Mouse (Mus musculus): ENCODE results near the gene Rnf115.

The Rnf115 gene

DNA sequence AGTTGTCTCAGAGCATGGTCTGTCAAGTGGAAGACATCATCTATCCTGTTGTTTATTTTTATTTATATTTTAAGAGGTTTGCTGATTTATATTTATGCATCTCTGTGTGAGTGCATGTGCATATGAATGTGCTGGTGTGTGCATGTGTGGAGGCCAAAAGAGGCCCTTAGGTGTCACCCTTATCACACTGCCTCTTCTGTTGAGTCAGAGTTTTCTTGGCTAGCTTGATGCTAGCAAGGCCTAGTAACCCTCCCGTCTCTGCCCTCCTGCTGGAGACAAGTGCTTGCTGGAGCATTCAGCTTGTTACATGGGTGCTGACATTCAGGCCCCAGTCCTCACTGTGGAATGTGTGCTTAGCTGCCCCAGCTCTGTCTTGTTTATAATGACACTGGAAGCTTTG lies 45.5 kb downstream of the Rnf115 start:
- no peak for DNase-seq (ENCODE audit: extremely low spot score, low spot score)

DNA sequence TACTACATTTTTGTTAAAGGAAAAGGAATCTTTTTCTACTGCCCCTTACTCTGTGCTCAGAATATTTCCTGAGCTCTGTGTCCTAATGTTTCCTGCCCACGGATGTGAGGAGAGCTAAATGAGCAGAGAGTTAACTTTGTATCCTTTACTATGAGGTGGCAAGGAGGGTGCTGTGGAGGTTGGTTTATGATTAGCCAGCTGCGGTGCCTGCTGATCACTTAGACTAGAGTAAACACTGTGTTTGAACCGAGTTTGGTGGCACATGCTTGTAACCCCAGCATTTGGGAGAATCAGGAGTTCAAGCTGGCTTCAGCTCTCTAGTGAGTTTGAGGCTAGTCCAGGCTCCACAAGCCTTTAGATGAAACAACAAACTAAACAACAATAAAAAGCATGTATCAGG lies 49.7 kb downstream of the Rnf115 start:
- no peak for DNase-seq (ENCODE audit: extremely low spot score, low spot score)

DNA sequence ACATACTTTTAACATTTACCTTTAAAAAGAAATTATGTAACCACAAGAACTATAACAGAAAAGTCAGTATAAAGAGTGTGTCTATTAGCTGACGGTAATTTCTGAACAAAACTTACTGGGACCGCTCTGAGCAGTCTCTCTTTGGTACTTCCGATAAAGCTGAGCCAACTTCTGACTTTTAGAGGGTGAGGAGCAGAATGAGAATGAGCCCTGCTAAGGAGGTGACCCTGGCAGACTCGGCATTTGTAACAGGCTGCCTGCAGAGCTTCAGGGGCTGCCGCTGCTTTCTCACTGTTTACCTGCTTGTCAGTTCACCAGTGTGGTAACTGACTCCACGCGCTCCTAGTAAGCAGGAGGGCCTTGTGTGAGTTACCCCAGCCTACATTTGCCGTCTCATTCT lies 54.8 kb downstream of the Rnf115 start:
- DNase-seq (ENCODE audit: extremely low spot score, low spot score), result no peak

DNA sequence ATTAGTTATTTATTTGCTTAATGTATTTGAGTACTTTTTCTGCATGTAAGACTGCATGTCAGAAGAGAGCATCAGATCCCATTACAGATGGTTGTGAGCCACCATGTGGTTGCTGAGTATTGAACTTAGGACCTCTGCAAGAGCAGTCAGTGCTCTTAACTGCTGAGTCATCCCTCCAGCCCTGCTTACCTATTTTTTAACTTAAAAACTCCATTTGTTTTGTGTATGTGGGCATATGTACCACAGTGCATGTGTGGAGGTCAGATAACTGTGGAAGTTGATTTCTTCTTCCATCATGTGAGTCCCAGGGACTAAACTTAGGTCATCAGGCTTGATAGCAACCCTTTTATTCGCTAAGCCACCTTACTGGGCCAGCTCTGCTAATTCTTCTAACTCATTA lies 60.3 kb downstream of the Rnf115 start:
- no peak for DNase-seq (ENCODE audit: extremely low spot score, low spot score)

DNA sequence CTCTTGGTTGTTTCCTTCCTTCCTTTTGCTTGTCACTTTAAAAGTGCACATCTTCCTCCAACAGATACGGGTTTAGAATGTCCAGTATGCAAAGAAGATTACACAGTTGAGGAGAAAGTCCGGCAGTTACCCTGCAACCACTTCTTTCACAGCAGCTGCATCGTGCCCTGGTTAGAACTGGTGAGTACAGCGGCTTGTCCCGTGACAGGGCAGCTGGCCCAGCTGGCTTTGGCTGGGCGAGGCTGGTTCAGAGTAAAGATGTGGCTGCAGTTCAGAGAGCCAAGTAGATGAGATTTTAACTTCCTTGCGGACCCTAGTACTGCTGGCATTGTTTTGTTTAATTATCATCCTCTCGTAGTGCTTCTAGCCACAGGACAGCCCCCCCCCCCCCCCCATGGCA lies 61.0 kb downstream of the Rnf115 start:
- DNase-seq (ENCODE audit: extremely low spot score, low spot score), result no peak

DNA sequence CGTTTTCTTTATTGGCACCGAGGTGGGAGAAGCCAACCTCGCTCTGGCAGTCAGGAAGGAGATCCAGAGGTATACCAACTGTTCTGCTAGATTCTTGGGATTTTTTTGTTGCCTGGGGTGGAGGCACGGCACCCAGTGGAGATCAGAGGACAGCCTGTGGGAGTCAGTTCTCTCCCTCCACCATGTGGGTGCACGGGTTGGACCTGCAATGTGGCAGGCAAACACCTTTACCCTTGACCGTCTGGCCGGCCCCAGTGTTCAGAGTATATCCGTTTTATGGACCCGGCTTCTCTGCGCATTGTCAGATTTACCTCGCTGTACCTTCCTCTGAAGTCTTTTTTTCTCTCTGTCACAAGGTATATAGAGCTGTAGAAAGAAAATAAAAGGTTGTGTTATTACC lies 72.8 kb downstream of the Rnf115 start:
- no peak for DNase-seq (ENCODE audit: extremely low spot score, low spot score)

DNA sequence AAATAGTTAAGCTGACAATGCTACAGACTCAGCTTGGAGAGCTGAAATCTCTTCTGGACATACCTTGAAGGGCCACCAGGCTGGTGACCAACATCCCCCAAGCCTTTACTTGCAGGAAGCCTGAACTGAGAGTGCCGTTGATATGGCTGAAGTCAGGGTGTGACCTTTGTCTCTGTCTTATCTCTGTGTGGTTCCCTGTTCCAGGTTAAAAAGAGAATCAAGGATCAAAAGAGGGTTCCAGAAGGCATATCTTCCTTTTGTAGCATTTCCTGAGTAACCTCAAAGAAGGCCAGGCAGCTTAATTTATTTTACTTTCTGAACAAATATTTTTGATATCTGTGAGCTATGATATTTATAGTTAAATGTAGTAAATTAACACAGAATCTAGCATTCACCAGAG lies 74.8 kb downstream of the Rnf115 start:
- no peak for DNase-seq (ENCODE audit: extremely low spot score, low spot score)

DNA sequence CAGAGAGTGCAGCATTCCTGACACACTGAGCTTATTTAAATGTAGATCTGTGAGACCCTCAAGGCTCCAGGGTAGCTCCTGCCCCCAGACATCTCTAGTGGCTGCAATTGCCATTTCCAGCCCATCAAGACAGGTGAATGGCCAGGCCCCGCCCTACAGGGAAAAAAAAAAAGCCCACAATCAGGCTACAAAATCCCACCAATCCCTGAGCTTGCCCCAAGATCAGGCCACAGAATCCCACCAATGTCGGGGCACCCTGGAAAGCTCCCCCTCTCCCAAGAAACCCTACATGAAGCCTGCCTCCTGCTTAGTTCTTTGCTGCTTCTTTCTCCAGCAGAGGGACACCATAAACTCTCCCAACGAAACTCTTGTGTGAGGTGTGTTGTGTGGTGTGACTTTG lies 80.7 kb downstream of the Rnf115 start:
- DNase-seq (ENCODE audit: extremely low spot score, low spot score), result no peak

DNA sequence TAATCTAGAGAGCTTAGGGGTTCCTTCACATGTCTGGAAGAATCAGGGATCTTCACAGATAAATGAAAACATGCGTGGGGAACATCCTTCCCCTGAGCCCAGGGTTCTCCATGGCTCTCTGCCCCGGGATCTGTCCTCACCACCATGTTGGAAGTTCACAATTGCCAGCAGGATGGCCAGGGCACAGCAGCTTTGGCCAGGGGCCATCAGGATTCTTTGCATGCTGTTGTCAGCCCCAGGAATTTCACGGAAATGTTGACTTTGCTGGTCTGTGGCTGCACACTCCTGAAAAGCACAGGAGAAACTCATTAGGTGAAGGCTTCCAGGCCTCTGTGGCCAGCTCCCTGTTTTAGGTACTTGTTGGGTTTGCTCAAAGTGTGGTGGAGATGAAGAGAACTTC lies 81.2 kb downstream of the Rnf115 start:
- DNase-seq (ENCODE audit: extremely low spot score, low spot score), result no peak

DNA sequence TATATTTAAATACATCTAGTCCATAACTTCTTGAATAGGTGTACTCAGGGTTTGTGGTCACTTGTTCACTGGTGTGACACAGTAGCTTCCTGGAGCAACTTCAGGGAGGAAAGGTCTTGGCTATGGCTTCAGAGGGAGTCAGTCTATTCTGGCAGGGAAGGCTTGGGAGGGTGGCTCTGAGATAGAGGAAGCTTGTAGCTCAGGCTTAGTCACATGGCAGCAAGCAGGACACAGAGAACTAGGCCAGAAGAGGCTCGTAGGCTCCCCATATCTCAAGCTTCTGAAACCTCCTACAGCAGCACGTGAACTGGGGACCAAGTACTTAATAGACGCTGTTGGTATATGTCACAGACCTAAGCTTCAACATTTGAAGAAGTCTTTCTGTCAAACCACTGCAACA lies 83.8 kb downstream of the Rnf115 start:
- no peak for DNase-seq (ENCODE audit: extremely low spot score, low spot score)

DNA sequence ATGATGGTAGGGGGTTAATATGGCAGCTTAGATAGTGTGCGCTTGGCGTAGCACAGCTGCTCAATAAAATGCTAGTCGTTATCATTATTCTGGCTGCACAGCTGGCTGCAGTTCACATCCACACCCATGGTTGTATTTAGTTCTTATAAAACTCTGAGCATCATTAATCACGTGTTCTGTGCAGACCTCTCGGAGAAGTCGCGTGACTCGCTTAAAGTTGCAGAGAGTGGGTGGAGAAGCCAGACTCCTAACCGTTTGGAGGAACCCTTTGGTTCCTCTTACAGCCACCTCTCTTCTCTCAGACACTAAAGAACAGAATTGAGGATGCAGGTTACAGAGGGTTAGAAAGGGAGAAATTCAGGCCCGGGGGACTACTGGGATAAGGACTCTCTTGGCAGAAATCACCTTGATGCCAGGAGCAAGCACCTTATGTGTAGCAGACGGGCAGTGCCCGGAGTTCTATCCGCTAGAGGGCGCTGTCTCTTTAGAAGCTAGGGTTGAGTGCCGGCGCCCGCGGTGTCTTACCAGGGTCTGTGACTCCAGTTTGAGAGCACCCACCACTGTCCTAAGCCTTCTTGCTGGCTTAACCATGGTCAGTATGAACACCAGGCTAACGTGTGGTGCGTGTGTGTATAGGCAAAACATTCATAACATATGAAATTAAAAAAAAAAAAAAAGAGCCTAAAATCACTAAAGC lies 85.1 kb downstream of the Rnf115 start:
- DNase-seq (ENCODE audit: extremely low spot score, low spot score), result peak; percentile 80

DNA sequence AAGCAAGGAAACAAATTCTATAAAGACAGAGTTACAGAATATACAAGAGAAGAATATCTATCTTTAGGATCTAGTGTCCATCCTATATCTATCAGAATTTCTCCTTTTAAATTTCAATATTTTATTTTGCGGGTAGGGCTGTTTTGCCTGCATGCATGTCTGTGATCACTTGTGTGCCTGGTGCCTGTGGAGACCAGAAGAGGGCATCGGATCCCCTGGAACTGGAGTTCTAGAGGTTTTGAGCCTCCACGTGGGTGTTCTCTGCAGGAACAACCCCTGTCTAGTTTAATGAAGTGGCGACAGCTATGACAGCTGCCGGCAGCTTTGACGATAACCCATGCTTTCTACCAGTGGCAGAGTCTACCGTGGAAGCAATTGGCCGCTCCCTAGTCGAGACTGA lies 85.6 kb downstream of the Rnf115 start:
- peak; percentile 31 for DNase-seq (ENCODE audit: extremely low spot score, low spot score)

DNA sequence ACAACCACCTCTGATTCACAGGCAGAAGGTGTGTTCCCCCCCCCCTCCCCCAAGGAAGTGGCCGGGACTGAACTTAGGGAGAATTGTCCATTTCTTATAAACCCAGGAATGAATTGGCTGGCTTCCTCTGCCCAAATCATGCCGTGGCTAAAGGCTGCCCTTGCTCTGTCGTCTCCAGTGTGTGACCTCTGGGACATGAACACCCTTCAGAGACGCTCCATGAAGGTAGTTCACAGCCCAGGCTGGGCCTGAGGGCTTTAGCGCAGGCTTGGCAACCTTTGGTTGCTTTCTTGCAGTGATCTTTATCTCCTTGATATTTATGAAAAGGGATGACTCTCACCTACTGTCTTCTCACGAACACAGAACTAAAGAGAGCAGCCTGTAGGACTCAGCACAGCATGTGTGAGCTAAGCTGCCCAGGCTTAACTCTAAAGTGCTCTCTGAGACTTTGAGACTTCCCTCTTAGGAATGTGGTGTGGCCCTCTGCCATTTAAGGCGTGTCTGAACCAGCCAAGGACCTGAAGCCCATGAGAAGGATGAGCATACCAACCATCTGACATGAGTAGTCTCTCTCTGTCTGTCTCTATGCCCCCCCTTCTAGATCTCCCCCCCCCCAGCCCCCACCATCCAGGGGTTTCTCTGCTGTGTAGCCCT lies 86.3 kb downstream of the Rnf115 start:
- DNase-seq (ENCODE audit: extremely low spot score, low spot score), result no peak

DNA sequence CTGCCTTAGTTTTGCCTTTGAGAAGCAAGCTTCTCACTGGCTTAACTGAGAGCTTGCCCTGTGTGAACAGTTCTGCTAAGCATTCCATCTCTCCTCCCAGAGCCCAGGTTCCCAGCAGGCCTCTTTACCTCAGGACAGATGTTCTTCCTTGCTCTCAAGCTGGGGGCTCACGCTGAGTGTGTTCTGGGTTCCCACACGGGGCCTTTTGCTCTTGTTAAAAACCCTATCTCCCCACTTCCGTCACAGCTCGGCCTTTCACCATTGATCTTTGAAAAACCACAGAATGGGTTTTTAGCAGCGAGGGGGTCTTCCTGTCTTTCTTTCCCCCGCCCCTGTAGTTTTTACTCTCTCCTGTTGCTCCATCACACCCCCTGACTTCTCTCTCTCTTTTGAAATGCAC lies 86.9 kb downstream of the Rnf115 start:
- DNase-seq (ENCODE audit: extremely low spot score, low spot score), result no peak

DNA sequence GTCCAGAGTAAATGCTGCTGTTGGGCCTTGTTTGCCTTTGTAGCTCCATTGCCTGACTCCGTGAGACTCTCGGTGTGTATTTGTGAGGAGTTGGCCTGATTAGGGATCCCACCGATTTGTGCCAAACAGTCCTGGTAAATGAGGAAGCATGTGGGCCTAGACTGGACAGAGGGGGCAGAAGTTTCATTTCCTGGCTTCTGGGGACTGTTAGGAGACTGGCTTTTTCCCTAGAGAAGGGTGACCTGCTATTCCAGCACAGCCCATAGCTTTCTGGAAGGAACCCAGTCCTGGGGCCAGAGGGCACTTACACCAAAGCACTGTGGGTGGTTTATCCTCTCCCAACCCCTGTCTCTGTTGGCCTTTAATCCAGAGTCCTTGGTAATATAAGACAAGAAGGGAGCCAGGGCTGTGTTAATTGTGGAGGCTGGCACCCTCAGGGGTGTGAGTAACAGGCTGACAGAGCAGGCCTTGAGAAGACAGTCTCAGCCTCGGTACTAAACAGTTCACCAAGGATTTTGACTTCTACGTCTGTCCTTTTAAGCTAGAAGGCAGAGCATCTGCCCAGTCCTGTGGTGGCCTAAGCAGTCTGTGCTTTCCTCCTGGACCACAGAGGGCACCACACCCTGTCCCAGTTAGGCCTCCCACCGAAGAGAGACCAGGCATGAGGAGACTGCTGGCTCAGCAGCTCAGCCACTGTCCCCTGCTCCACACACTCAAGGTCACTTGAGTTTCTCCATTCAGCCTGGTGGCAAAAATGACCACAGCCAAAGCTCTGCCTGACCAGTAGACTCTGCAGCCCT lies 92.9 kb downstream of the Rnf115 start:
- no peak for DNase-seq (ENCODE audit: extremely low spot score, low spot score)

DNA sequence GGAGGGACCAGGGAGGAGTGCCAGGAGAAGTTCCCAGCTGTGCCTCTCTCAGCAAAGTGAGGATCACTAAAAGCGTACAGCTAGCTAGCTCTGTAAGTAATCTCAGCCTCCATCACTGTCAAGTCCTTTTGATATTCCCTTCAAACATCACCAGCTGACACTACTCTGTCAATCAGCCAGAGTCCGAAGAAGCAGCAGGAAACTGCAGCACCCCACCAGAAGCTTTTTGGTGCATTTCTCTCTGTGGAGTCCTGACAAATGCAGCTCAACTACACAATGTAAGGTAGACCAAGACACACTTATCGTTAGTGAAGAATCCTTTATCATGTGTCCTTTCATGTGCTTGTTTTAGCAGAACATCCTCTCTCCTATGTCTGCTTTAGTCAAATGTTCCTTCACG lies 94.1 kb downstream of the Rnf115 start:
- DNase-seq (ENCODE audit: extremely low spot score, low spot score), result no peak

DNA sequence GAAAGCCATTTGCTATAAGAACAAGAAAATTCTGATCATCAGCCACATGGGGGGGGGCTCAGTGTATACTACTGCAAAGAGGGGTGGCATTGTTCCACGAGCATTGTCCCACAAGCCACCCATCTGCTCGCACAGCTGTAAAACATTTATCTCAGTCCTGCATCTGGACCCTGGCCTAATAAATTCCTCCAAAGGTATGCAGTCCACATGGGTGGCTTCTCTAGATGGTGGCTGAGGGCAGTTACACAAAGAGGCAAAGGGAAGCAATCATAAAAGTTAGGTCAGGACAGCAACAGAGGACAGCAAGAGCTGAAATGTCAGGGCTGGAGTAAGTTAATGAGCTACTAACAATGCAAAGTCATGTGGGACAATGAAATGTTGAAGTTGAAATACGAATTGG lies 96.2 kb downstream of the Rnf115 start:
- no peak for DNase-seq (ENCODE audit: extremely low spot score, low spot score)

DNA sequence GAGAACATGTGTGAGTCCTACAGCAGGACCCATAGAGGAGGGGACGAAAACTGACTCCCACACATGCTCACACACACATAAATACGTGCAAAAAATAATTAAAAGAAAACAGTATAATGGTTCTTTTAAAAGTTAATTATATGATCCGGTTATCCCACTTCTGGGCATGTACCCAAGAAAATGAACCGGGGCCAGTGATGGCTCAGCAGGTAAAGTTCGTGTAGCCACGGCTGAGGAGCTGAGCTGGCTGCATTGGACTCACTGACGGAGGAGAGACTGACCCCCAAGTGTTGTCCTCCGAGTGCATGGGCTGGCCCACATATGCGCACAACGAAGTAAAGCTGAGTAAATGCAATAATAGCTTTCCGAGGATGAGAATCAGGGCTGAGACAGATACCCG lies 97.2 kb downstream of the Rnf115 start:
- no peak for DNase-seq (ENCODE audit: extremely low spot score, low spot score)

DNA sequence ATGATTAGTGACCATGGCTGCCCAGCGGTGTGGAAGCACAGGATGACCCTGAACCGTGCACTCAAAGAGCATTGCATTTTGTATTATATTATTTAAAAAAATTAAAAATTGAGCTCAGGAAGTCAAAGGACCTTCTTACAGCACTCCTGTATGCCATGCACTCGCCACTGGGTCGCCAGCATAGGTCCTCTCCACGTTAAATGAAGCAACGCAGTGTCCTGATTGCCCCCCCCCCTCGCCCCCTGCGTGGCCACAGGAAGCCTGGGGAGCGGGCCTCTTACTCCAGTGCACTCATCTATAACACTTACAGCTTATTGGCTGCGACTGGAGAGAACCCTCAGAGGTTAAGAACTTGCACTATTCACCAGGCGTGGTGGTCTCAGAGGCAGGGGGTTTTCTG lies 97.8 kb downstream of the Rnf115 start:
- DNase-seq (ENCODE audit: extremely low spot score, low spot score), result no peak

DNA sequence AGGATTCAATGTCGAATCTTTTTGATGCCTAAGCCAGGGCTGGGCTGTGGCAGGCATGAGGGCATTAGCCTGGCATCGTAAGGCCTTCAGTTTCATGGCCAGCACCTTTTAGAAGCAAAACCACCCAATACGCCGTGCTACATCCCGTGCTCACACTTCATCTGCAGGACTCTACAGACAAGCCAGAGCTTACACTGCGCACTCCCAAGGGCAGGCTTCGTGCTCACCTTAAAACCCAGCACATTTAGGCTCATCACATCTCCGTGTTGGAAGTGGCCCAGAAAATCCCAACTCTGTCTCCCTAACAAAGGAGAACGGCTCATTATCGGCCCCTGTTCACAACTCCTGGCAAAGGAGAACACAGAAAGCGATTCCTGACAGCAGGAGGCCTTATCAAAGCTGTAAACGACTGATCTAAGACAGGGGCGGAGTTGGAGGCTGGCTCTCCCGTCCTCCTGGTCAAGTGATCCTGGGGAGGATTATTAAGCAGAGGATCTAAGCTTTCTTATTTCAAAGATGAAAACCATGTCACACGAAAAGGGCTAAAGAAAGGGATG lies 100.9 kb downstream of the Rnf115 start:
- DNase-seq (ENCODE audit: extremely low spot score, low spot score), result no peak

DNA sequence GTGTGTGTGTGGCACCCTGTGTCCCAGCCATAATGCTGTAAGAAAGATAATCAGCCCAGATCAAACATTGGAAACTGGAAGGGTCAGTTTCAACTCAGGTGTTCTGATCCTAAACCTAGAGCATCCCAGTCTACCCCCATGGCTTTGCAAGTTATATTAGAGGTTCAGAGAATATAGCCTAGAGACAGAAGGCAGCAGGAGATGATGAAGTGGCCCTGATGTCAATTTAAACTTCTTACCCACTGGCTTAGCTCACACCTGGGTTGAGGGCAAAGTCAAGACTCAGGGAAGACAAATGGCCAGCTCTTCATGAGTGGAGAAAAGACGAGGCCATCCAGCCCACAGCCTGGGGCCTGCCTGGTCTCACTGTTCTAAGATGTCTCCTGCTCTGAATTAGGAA lies 101.5 kb downstream of the Rnf115 start, which contains the start of the genes Pdzk1 and Cd160:
Pdzk1 (plus strand) TSS at position 301 of the 400 bp plus-strand sequence.
Cd160 (minus strand) TSS at position 368 of the 400 bp plus-strand sequence.
- no peak for DNase-seq (ENCODE audit: extremely low spot score, low spot score)

DNA sequence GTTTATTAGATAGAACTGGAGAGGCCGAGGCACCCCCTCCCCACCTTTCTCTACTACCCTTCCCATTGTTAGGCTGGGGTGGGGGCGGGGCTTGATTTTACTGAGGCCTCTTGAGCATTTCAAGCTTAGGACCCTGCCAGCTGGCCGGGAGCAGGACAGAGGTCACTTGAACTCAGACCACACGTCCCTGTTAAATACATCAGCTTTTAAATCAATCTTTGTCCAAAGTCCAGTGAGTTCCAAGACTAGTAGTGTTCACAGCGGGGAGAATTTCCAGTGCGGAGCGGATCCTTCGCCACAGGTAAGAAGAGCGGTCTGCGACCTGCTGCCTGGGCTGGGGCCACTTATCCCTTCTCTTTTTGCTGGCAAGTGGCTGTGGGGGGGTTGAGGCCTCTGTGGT lies 102.4 kb downstream of the Rnf115 start:
- no peak for DNase-seq (ENCODE audit: extremely low spot score, low spot score)

Measured in neural tube, embryonic 10.5 days (tissue).